Mouse (Mus musculus) neutrophil, adult 5-6 weeks (primary cell): ENCODE results near the gene Midn. TPM values are rescaled to one million over a fixed set of nuclear protein-coding genes. Genes with fewer than 3 reads are reported as not detected.
A peak's percentile ranks its signal among the peaks of the same experiment; 100 is the strongest.

Source experiments
- ATAC-seq: fragments of 151-379, 151-347 bp; 2 replicates; pipeline ENCODE4 v1.8.0; 2017; ENCODE audit warnings: mild to moderate bottlenecking, moderate TSS enrichment; ENCODE audit not compliant: insufficient number of reproducible peaks, poor library complexity, low FRiP score, severe bottlenecking; ENCODE audit errors: extremely low read depth
- total RNA-seq: library from RNA; stranded (forward); fragments of 200-1000 nt; gene quantifications from 2 replicates; pipeline ENCODE4 v1.2.3, GENCODE M21; 2017

The Midn gene
- 126 and 143 TPM in 2 replicates for total RNA-seq

DNA sequence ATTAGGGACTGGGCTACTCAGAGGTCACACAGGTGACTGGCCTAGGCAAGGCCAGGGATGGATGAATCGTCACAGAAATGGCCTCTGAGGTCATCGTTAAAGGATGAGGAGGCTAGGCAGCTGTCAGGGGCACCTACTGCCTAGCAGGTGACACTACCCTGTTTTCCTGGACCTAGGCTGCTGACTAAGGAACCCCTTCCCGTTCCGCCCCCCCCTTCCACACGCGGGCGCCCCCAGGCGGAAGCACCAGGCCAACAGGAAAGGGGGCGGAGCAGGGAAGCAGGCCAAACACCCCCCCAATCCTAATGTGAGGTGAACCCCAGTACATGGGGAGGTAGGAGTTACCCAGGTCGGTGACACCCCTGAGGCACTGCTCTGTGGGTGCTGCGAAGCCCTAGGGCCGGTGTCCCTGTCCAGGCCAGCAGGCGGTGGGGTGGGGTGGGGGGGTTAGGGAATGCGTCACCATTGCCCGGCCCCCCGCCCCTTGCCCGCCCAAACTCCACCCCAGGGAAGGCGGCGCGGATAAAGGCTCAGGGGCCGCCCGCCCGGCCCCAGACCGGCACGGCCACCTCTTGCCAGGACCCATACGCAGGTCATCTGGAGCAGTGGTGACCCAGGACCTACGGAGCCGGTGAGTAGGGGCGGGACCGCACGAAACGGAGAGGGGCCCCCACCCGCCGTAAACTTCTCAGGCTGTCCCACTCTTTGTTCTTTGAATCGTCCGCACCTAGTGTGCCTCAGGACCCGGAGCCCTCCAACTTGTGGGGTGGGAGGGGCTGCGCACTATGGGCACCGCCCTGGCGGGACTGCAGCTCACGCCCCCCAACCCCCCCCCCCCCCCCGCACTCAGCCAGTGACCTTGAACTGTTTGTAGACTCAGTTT lies at the start of gene Midn:
Gene Midn (plus strand): TSS at position 554 of the 883 bp plus-strand sequence.
- ATAC-seq = peak; percentile 17

DNA sequence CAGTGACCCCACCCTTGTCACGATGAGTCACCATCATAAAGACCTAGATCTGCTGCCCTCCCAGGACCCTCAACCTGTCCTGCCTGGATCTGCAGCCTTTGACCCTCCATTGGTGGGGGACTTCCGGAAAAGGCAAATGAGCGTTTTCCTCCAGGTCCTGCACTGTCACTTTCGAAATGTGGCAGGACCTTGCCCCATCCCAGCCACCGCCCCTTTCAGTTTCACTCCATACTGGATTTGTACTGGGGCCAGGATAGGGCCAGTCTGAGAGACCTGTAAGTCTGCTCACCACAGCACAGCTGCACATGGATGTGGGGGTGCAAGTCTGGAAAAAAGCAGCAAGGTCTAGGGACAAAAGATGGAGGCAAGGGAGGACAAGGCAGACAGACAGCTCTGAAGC lies 49.4 kb upstream of the Midn start:
- ATAC-seq = no peak

DNA sequence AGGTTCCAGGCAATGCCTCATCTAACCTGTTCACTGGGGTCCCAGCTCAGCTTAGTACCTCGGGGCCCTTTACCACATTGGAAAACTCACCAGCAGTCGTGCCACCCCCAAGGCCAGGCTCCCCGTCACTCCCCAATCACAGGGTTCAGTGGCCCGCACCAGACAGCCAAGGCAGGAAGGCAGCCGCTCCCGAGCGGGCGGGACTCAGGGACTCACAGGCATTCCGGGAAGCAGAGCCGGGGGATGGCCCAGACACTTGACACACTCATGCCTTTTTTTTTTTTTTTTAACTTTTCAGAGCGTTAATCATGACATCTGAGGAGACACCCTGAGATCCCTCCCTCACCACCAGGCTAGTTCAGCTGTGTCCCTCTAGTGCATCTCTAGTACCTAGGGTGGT lies 47.1 kb upstream of the Midn start:
- no peak for ATAC-seq

DNA sequence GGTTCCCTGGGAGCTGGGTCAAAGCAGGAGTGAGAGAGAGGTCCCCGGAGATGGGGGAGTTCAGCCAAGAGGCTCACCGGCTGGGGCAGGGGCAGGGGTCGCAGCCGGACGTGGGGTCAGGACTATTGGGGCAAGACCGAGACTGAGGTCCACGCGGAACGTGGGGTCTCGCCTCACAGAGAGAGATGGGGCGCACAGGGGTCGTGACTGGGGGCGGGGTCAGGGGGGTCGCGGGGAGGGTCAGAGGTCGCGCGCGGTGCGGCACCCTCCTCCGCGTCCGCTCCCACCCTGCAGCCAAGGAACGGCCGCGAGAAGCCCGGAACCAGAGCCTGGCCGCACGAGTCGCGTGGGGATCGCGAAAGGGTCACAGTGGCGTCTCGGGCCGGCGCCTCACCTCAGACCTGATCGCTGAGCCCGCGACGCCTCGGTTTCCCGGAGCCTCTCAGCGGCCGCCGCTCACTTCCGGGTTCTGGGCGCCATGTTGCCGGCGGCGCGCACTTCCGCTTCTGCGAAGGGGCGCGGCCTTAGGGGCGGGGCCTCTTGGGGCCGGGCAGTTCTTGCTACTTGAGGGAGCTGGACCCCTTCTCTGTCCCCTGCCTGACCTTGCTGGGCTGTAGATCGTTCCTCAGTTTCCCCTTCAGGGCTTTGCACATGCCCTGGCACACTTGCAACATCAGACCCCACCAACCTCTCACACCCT lies 45.7 kb upstream of the Midn start:
- peak; percentile 74 for ATAC-seq

DNA sequence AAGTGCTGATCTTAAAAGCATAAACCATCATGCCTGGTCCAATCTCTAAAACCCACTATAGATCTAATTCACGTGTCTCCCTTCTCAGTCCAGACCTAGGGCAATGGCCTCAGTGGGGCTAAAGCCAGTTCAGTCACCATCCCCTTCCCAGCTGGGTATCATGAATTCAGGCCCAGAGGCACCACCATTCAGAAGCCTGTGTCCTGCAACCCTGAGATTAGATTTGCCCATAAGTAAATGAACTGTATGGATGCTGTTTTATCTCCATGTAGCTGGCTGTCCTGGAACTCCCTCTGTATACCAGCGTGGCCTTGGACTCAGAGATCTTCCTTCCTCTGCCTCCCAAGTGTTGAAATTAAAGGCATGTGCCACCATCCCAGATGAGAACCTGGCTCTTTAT lies 45.0 kb upstream of the Midn start:
- ATAC-seq = no peak

DNA sequence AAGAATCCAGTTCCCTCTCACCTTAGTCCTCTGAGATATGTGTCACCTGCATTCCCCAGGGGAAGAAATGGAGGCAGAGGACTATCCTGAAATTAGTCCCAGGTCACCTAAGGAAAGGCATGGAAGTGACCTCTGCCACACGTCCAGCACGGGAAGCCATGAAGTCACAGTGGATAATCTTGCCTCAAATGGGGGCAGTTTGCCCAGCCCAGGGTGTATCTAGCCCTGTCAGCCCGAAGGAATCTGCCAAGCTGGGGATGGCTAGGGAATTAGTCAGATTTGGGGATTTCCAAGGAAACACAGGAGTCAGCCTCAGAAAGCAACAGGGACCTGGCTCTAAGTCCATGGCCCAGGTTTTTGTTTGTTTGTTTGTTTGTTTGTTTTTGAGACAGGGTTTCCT lies 43.9 kb upstream of the Midn start:
- ATAC-seq = no peak

DNA sequence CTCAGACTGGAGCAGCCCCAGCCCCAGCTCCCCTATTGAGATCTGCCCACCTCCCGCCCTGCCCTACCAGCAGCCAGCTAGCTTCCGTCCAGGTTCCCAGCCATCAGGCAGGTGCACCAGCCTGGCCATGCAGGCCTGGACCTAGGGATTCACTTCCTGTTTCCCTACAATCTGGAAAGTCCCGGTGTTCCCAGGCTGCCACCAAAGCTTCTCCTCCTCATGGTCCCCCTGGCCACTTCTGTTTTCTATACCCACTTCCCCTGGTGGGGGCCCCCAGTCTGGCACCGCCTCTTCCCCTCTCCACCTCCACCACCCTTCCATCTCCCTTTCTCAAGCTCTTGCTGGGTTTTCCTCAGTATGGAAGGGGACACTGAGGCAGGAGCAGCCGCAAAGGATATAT lies 42.6 kb upstream of the Midn start, which contains the start of gene Sbno2:
Gene Sbno2 (minus strand): TSS at position 112 of the 400 bp plus-strand sequence.
- ATAC-seq = peak; percentile 41

DNA sequence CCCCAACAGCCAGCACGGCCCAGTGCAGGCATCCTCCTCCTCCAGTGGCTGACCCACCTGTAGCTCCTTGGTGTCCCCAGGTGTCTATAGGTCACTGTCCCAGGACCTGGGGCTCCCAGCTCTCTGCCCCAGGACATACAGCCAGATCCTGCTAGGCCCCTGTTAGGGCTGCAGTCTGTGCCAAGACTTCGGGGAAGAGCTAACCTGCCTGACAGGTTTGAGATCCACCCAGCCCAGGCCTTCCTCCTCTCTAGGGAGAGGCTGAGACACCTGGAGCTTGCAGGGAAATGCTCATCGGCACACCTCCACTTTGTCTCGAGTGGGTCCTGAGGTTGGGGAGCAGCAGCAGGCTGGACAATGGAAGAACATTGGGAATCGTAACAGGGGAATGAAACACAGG lies 42.1 kb upstream of the Midn start:
- no peak for ATAC-seq

DNA sequence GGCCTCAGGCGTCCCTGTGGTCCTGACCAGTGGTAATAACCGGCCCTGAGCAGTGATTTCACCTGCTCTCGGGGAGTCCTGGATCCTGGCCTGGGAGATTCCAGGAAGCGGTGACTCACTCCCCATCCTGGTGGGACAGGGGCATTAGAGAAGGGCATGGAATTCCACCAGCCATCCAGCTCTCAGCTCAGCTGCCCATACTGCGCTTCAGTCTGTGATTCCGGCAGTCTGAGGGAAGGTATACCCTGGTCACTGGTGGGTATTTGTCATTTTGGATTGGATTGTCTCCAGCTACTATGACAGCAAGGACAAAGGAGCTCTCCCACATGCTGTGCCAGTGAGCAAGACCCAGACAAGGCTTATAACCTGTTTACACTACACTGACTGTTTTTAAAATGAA lies 40.4 kb upstream of the Midn start:
- no peak for ATAC-seq

DNA sequence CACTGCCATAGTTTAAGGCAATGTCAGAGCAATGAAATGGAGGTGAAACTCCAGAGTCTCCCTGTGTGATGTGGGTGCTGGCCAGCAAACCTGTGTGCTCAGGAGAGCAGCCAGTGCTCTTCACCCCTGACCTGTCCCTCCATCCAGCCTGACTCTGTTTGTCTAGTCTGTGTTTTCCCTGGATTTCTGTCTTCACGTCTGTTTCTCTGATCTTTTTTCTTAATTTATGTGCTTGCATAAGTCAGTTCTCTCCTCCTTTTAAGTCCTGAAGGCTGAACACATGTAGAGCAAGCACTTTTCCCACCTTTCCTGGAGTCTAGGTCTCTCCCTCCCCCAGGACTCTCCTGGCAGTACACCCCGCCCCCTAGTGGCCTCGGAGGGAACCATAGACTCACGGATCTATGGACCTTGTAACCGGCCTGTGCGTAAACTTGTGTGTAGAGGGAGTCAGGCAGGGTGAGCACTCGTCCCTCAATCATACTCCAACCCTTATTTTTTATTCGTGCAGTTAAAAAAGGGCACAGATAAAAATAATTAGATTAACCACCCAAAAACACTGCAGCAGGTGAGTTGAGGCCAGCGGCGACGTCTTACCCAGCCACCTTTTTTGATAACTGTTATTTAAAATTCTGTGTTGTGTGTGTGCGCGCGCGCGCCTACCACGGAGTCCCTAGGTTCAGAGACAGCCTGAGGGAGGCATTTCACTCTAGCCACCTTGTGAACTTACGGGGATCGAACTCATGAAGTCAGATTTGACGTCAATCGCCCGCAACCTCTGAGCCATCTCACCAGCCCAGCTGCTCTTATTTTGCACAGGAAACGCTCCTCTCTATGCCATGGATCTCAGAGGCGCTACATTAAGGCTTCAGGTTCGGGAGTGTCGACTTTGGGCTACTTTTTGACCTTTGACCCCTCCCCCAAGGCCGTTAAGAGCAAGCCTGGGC lies 33.5 kb upstream of the Midn start:
- ATAC-seq = peak; percentile 35; the same call in 1 of the 2 replicates

DNA sequence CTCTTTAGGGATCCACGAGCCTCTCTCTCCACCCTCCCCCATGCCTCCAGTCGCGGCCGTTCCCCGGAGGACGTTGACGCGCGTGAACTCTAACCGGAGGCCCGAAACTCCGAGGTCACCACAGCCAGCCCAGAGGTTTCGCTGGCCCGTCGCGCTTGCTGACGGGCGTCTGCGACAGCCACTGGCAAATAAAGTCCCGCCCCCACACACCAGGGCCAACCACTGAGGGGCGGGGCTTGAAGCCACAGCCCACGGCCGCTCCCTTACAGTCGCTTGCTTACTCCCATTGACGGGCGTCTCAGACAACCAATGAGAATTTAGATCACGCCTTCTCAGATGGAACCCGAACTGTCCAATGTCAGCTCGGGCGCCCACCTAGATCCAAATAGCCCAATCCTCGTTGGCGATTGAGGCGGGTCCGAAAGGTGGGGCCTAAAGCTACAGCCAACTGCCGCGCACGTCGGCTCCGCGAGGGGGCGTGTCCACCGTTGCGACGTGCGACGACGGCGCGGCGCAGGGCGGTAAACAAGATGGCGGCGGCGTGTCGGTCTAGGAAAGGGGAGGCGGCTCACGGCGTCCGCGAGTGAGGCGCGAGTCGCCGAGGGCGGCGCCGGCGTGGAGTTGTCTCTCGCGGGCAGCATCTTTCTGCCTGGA lies 32.7 kb upstream of the Midn start, which contains the start of gene Stk11:
Gene Stk11 (plus strand): TSS at position 514 of the 654 bp plus-strand sequence.
- ATAC-seq = peak; percentile 88

DNA sequence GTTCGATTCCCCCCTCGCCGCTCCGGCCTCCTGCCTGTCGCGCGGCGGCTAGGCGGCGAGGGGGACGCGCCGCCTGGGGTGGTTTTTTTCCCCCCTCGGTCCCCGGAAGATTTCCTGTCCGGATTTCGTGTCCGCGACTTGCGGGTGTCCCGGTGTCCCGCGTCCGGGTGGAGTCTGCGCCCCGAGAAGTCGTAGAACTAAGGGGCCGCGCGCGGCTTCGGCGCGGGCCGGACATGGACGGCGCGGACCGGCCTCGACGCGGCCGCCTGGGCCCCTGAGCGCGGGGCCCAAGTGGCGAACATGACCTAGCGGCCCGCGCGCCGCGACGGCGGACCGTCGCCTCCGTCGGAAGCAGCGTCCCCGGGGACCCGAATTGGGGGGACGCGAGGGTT lies 32.1 kb upstream of the Midn start:
- ATAC-seq = no peak

DNA sequence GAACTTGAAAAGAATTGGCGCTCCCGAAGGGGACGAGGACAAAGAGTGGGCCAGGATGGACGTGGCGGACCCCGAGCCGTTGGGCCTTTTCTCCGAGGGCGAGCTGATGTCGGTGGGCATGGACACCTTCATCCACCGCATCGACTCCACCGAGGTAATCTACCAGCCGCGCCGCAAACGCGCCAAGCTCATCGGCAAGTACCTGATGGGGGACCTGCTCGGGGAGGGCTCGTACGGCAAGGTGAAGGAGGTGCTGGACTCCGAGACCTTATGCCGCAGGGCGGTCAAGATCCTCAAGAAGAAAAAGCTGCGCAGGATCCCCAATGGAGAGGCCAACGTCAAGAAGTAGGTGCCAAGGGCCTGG lies 31.5 kb upstream of the Midn start:
- no peak for ATAC-seq

DNA sequence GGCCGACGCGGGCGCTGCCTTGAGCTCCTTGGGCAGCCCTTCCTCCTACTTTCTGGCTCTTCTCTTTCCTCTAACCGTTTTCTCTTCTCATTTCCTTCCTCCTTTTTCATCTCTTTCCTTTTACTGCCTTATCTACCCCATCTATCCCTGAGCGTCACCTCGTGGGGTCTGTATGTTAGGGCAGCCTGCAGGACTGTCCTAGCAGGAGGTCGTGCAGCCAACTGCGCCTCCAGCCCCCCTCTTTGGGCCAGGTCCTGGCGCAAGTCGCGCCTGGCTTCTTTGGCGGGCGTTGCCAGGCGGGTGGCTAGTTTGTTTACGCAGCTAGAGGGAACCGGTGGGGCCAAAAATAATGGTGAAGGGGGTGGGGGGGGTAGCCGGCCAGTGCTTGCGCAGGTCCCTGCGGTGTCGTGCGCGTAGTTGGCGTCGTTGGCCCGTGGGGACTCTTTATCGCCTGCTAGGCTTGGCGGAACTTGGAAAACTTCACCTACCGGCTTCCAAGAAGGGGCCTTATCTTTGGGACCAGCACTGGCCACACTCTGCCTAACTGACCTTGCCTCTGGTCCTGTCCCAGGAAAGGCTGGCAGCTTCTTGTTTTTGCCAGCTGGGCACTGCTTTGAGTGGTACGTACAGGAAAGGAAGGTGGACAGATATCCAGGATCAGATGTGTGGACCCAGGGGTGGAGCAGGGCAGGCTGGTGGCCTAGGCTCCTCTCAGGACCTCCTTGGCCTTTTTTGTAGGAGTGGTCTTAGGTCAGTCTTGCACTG lies 31.0 kb upstream of the Midn start:
- no peak for ATAC-seq

DNA sequence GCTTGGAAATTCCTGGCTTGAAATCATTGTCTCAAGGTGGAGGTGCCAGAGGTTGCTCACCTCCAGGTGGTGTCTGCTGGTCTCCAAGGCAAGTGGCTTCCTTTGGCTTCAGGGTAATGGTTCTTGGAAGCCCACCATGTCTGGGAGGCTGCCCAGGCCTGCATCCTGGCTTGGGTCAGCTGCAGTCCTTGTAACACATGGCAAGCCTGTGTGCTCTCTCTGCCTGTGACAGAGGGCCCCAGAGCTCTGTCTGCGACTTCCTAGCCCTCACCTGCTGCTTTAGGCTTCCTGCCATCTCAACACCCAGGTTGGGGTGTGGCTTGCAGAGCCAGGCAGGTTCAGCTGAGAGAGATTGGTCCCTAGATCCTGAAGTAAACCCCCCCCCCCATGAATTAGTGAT lies 30.3 kb upstream of the Midn start:
- ATAC-seq = no peak

DNA sequence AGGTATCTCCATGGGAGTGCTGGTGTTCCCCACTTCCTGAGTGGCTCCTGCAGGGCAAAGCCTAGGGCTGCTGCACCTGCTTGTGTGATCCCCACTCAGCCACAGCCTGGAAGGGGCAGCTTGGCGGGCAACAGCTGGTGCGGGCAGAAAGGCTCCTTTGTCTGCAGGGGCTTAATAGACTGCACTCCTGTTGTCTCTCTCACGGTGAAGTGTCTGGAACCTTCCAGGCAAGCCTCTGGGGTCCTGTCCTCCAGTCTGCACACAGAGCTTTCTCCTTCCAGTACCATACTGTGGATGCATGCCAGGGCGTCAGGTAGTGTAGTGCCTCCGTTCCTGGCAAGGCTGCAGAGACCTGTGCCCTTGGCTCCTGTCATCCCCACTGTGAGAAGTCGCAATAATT lies 29.5 kb upstream of the Midn start:
- ATAC-seq = no peak

DNA sequence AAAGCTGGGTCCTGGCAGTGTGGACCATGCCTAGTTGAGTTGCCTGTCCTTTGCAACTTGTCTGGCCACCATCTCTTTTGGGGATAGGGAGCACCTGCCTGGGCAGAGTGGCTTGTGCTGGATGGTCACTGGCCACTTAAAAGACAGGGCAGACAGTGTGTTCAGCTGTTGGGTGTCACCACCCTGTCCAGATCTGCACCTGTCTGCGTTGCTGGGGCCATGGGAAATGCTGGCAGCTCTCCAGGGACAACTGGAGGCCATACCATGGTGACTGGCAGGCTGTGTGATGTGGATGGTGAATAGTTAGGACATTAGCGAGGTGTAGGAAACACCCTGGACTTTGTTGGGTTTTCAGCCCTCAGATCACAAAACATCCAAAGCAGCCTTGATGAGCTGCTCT lies 27.9 kb upstream of the Midn start:
- ATAC-seq = no peak

DNA sequence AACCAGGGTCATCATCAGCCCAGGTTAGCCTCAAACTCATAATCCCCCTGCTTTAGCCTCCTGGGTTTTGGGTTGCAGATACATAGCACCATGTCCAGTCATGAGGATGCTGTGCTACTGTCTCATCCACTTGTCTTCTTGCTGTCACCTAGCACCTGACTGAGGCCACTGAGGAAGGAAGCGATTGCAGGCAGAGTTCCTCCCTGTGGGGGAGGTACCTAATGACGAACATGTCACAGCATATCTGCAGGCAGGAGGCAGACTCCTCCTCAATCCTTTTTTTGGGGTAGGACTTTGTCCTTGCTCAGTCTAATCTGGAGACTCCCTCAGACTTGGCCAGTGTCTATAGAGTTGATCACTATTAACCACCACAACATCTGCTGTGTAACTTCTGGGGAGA lies 26.4 kb upstream of the Midn start:
- ATAC-seq = peak; percentile 76
